Mouse (Mus musculus): ENCODE measurements around the gene Arl2bp.

DNA sequence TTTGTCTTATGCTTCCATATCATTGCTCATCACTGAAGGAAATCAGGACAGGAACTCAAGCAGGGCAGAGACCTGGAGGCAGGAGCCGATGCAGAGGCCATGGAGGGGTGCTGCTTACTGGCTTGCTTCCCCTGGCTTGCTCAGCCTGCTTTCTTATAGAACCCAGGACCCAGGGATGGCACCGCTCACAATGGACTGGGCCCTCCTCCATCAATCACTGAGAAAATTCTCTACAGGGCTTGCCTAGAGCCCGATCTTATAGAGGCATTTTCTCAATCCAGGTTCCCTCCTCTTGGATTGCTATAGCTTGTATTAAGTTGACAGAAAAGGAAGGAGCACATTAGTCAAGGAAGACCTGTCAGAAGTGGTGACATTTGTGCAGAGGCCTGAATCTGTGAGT, 30.2 kb downstream of the Arl2bp start:
- TF ChIP-seq GATA1 (IDR thresholded peaks at IDR 0.05; ENCODE audit: borderline replicate concordance, low read length) (no peak), CTCF (IDR thresholded peaks at IDR 0.05; ENCODE audit: low read depth, low read length) (no peak), TAL1 (conservative IDR thresholded peaks at IDR 0.05; ENCODE audit: low read depth, low read length) (no peak), POLR2AphosphoS5 (IDR thresholded peaks at IDR 0.05; ENCODE audit: insufficient replicate concordance, low read depth, low read length) (no peak)

Data from G1E (cell line).